13 mouse cellular contexts compared by ENCODE assay signal in genomic region chr3:117602404-117602803, GRCm38 (mm10). TPM values are rescaled to one million over a fixed set of nuclear protein-coding genes. Genes with fewer than 3 reads are reported as not detected.
"Had no signal": no experiment of that assay in that cellular context is flagged by ENCODE, and none has a peak within 500 bp of the region (broad histone marks: within the 10 kb centered on the region; RNA-seq: fewer than 3 reads in every experiment).

No protein-coding gene starts in this region.

- DNase-seq: kidney, adult 2 months; kidney, postnatal 14 days; layer of hippocampus, postnatal 36 days; lung, adult 18-20 months; right cerebral cortex, postnatal 14 days; thymus, postnatal 36 days had no signal

- H3K4me2 ChIP-seq: kidney, embryonic 15.5 days; limb, embryonic 13.5 days; midbrain, embryonic 12.5 days; neural tube, embryonic 15.5 days; stomach, embryonic 15.5 days had no signal

- H3K4me3 ChIP-seq: kidney, embryonic 15.5 days; limb, embryonic 13.5 days; midbrain, embryonic 12.5 days; myocyte; neural tube, embryonic 15.5 days; stomach, embryonic 15.5 days had no signal

- H3K27me3 ChIP-seq: kidney, embryonic 15.5 days; limb, embryonic 13.5 days; midbrain, embryonic 12.5 days; neural tube, embryonic 15.5 days; stomach, embryonic 15.5 days had no signal

- H3K4me1 ChIP-seq: kidney, embryonic 15.5 days; limb, embryonic 13.5 days; midbrain, embryonic 12.5 days; neural tube, embryonic 15.5 days; stomach, embryonic 15.5 days had no signal

- H3K27ac ChIP-seq: kidney, embryonic 15.5 days; limb, embryonic 13.5 days; liver, embryonic 14.5 days; midbrain, embryonic 12.5 days; neural tube, embryonic 15.5 days; stomach, embryonic 15.5 days had no signal

- H3K36me3 ChIP-seq: kidney, embryonic 15.5 days; limb, embryonic 13.5 days; midbrain, embryonic 12.5 days; neural tube, embryonic 15.5 days; stomach, embryonic 15.5 days had no signal

- H3K9ac ChIP-seq: kidney, embryonic 15.5 days; limb, embryonic 13.5 days; liver, embryonic 14.5 days; midbrain, embryonic 12.5 days; neural tube, embryonic 15.5 days; stomach, embryonic 15.5 days had no signal

- H3K9me3 ChIP-seq: kidney, embryonic 15.5 days; limb, embryonic 13.5 days; midbrain, embryonic 12.5 days; neural tube, embryonic 15.5 days; stomach, embryonic 15.5 days had no signal

RNA-seq across cellular contexts. Expression of gene Plppr5, which starts 27.8 kb away (rescaled TPM):
- polyA plus RNA-seq: myocyte had no signal
